Mouse (Mus musculus) CH12.LX (cell line): ENCODE measurements around the gene Krtcap3. TPM values are rescaled to one million over a fixed set of nuclear protein-coding genes. Genes with fewer than 3 reads are reported as not detected.

Experiments used
- DNase-seq: peaks from one replicate; pipeline ENCODE4 v3.0.0-alpha.2; 2013; ENCODE audit errors: extremely low read depth
- H3K27ac ChIP-seq: 2 replicates; pipeline ENCODE4 v1.5.1; 2012; ENCODE audit warnings: low read depth, mild to moderate bottlenecking, control low read depth, moderate library complexity; ENCODE audit not compliant: insufficient read depth
- H3K27me3 ChIP-seq: replicated peaks from 2 replicates; pipeline ENCODE3; 2012; ENCODE audit warnings: inconsistent platforms
- H3K36me3 ChIP-seq, 2 experiments: replicated peaks in 1 of 2; 2 replicates each; pipeline versions ENCODE3 to v1.6.1; 2012; ENCODE audit warnings: inconsistent platforms in 1 of 2, low read length in 1 of 2, mild to moderate bottlenecking in 1 of 2, mixed read lengths in 1 of 2, moderate library complexity in 1 of 2; ENCODE audit not compliant: control insufficient read depth in 1 of 2, insufficient read depth in 1 of 2
- H3K4me1 ChIP-seq, 2 experiments: 2 replicates each; pipeline ENCODE4 v1.6.1; 2012; ENCODE audit warnings: inconsistent platforms in 1 of 2, moderate library complexity in 1 of 2; ENCODE audit not compliant: insufficient read depth in 2 of 2, control insufficient read depth in 1 of 2
- H3K4me2 ChIP-seq: 2 replicates; pipeline ENCODE4 v1.6.1; 2012; ENCODE audit warnings: low read depth, mild to moderate bottlenecking, control low read depth; ENCODE audit not compliant: poor library complexity, insufficient read depth, severe bottlenecking
- H3K4me3 ChIP-seq, 3 experiments: fragments of 150-350 bp in 1 of 3; sonication (generic) in 1 of 3; replicated peaks in 1 of 3; 2 replicates each; pipeline versions ENCODE3 to v1.5.1; 2011 to 2012; ENCODE audit warnings: low read depth in 2 of 3, low read length in 2 of 3, mild to moderate bottlenecking in 2 of 3, moderate library complexity in 2 of 3, control low read depth in 1 of 3, improper control_type of control experiment in 1 of 3, inconsistent platforms in 1 of 3, mixed read lengths in 1 of 3; ENCODE audit not compliant: poor library complexity in 1 of 3
- H3K79me2 ChIP-seq: replicated peaks from 2 replicates; pipeline ENCODE4 v1.6.1; 2012; ENCODE audit warnings: mild to moderate bottlenecking, moderate library complexity; ENCODE audit not compliant: control insufficient read depth, poor library complexity, insufficient read depth, severe bottlenecking; ENCODE audit errors: extremely low read depth
- H3K9ac ChIP-seq: 2 replicates; pipeline ENCODE4 v1.6.1; 2012; ENCODE audit warnings: low read depth, mild to moderate bottlenecking, control low read depth, moderate library complexity; ENCODE audit not compliant: insufficient read depth
- H3K9me3 ChIP-seq: replicated peaks from 2 replicates; pipeline ENCODE3; 2012; ENCODE audit warnings: low read length, inconsistent platforms, mixed read lengths
- CHD1 ChIP-seq: IDR thresholded peaks from 2 replicates; pipeline ENCODE4 v1.6.1; 2012; ENCODE audit warnings: low read depth, low read length, improper control_type of control experiment, inconsistent platforms
- ELF1 ChIP-seq: IDR thresholded peaks from 2 replicates; pipeline ENCODE4 v1.6.1; 2014; ENCODE audit warnings: low read depth, mild to moderate bottlenecking, inconsistent platforms, low read length, improper control_type of control experiment
- EP300 ChIP-seq: IDR thresholded peaks from 2 replicates; pipeline ENCODE4 v1.6.1; 2011; ENCODE audit warnings: low read length, improper control_type of control experiment
- GABPA ChIP-seq: IDR thresholded peaks from 2 replicates; pipeline ENCODE4 v1.6.1; 2012; ENCODE audit warnings: low read depth, low read length, improper control_type of control experiment, inconsistent platforms; ENCODE audit not compliant: insufficient replicate concordance
- JUND ChIP-seq: conservative IDR thresholded peaks from 2 replicates; pipeline ENCODE4 v1.6.1; 2011; ENCODE audit warnings: low read depth, low read length, improper control_type of control experiment
- MEF2A ChIP-seq: IDR thresholded peaks from 2 replicates; pipeline ENCODE4 v1.6.1; 2014; ENCODE audit warnings: low read depth, mild to moderate bottlenecking, inconsistent platforms, low read length, improper control_type of control experiment, borderline replicate concordance
- MYC ChIP-seq: IDR thresholded peaks from 2 replicates; pipeline ENCODE4 v1.6.1; 2011; ENCODE audit warnings: low read depth, mild to moderate bottlenecking, improper control_type of control experiment, low read length
- RAD21 ChIP-seq: IDR thresholded peaks from 2 replicates; pipeline ENCODE4 v1.6.1; 2011; ENCODE audit warnings: low read depth, mild to moderate bottlenecking, low read length, improper control_type of control experiment, moderate library complexity
- RCOR1 ChIP-seq: conservative IDR thresholded peaks from 2 replicates; pipeline ENCODE4 v1.6.1; 2012; ENCODE audit warnings: low read depth, mild to moderate bottlenecking, inconsistent platforms, low read length, improper control_type of control experiment
- TBP ChIP-seq: conservative IDR thresholded peaks from 2 replicates; pipeline ENCODE4 v1.6.1; 2011; ENCODE audit warnings: low read depth, low read length, improper control_type of control experiment
- UBTF ChIP-seq: IDR thresholded peaks from 2 replicates; pipeline ENCODE4 v1.6.1; 2012; ENCODE audit warnings: low read depth, mild to moderate bottlenecking, inconsistent platforms, low read length, improper control_type of control experiment, moderate library complexity
- USF1 ChIP-seq: IDR thresholded peaks from 2 replicates; pipeline ENCODE4 v1.6.1; 2014; ENCODE audit warnings: low read depth, mild to moderate bottlenecking, inconsistent platforms, low read length, improper control_type of control experiment
- ZC3H11A ChIP-seq: IDR thresholded peaks from 2 replicates; pipeline ENCODE4 v1.6.1; 2012; ENCODE audit warnings: low read depth, mild to moderate bottlenecking, inconsistent platforms, low read length, improper control_type of control experiment
- ZKSCAN1 ChIP-seq: IDR thresholded peaks from 2 replicates; pipeline ENCODE4 v1.6.1; 2012; ENCODE audit warnings: low read depth, inconsistent platforms, low read length, improper control_type of control experiment, borderline replicate concordance
- ZMIZ1 ChIP-seq: IDR thresholded peaks from 2 replicates; pipeline ENCODE4 v1.6.1; 2012; ENCODE audit warnings: low read depth, mild to moderate bottlenecking, inconsistent platforms, low read length, improper control_type of control experiment
- dilution Hi-C: fragments of 300-500 bp; cut with MboI; formaldehyde crosslinking; loops from 2 replicates; pipeline ENCODE4 v1.14.3; 2020; ENCODE audit warnings: low sequenced_read_pairs; ENCODE audit not compliant: extremely low pct_unique_long_range_greater_than_20kb, extremely low pct_ligation_motif_present
- in situ Hi-C: fragments of 300-500 bp; cut with MboI; formaldehyde crosslinking; loops from 3 replicates; pipeline ENCODE4 v1.14.3; 2019; ENCODE audit warnings: low sequenced_read_pairs, low pct_ligation_motif_present, low pct_unique_long_range_greater_than_20kb, mixed read lengths
- polyA plus RNA-seq: library from polyadenylated mRNA; unstranded; fragments of >175 nt; gene quantifications from 2 replicates; pipeline ENCODE4 v1.2.1, GENCODE M21; 2012; ENCODE audit warnings: low read depth; ENCODE audit not compliant: insufficient read length
- total RNA-seq, 2 experiments: library from RNA; depleted of rRNA; stranded (reverse); fragments of 300-350 nt in 1 of 2; fragments of >200 nt in 1 of 2; gene quantifications; 2 replicates each; pipeline ENCODE4 v1.2.3; 2012 to 2014

Krtcap3 gene
- total and polyA plus RNA-seq, 3 experiments = 8.6 to 14.1 (median 9.8) TPM

DNA sequence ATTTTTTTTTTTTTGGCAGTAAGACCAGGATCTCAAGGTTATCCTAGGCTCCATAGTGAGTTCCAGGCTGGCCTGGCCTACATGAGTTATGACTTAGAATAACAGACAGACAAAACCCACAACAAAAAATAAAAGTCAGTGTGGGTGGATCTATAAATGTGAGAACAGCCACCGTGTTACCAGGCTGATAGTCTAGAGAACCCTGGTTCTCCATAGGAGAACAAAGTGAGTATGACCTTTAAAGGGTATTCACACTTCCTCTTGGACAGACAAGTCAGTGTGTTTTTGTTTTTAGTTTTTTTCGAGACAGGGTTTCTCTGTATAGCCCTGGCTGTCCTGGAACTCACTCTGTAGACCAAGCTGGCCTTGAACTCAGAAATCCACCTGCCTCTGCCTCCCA is 4.5 kb downstream of the Krtcap3 start:
- no peak for DNase-seq
- H3K27me3 ChIP-seq = no peaks in the 10 kb centered on the region
- H3K4me2 ChIP-seq = no peak overlapping the region
- no peak overlapping the region for H3K4me3 ChIP-seq
- no peaks in the 10 kb centered on the region for H3K79me2 ChIP-seq
- TF ChIP-seq ZKSCAN1 (no peak), GABPA (no peak), EP300 (no peak), MEF2A (no peak), TBP (no peak)
- H3K4me1 ChIP-seq = peaks cover 0 to 11% of the 10 kb centered on the region in 2 experiments; a peak in 1 of 4 replicates
- no peaks in the 10 kb centered on the region for H3K9me3 ChIP-seq
- H3K36me3 ChIP-seq = peaks cover 44 to 86% of the 10 kb centered on the region in 2 experiments
- in situ Hi-C loops = no loop called here
- dilution Hi-C loops = no loop called here
- no peak overlapping the region for H3K27ac ChIP-seq
- H3K9ac ChIP-seq = no peak overlapping the region

DNA sequence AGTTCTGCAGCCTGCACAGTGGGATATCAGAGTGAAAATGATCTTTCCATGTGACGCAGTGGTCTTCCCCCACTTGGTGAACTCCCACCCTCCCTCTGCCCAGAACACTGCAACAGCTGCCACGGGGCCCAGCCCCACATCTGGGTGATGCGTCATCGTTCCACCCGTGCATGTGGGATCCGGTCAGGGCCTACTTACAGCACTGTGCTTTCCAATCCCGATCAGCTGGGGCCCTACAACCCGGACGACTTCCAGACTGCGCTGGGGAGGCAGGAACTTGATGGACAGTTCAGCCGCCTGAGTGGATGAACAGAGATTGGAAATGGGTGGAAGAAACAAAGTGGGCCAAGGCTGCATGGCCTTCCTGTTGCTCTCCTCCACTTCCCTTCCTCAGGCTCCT is 6.1 kb downstream of the Krtcap3 start:
- no peaks in the 10 kb centered on the region for H3K79me2 ChIP-seq
- H3K4me3 ChIP-seq = no peak overlapping the region
- dilution Hi-C loops = no loop called here
- peaks cover 30 to 84% of the 10 kb centered on the region in 2 experiments for H3K36me3 ChIP-seq
- in situ Hi-C loops = no loop called here
- H3K4me2 ChIP-seq = no peak overlapping the region
- no peaks in the 10 kb centered on the region for H3K9me3 ChIP-seq
- H3K27ac ChIP-seq = no peak overlapping the region
- peaks cover 0 to 2% of the 10 kb centered on the region in 2 experiments; a peak in 1 of 4 replicates for H3K4me1 ChIP-seq
- TF ChIP-seq GABPA (no peak), UBTF (no peak), ELF1 (no peak), USF1 (no peak), ZMIZ1 (no peak), JUND (no peak), RCOR1 (no peak), ZC3H11A (no peak), EP300 (no peak), MYC (no peak), RAD21 (no peak), CHD1 (no peak)
- H3K9ac ChIP-seq = no peak overlapping the region
- no peak for DNase-seq
- no peaks in the 10 kb centered on the region for H3K27me3 ChIP-seq
